Mouse (Mus musculus) heart, adult 2 months (tissue): ENCODE measurements around the gene Slx4ip.

Experiments used
- CTCF ChIP-seq: fragments of 200-600 bp; IDR thresholded peaks from 2 replicates; pipeline ENCODE4 v1.8.1; 2022; ENCODE audit warnings: antibody characterized with exemption, mild to moderate bottlenecking, moderate library complexity
- EP300 ChIP-seq: fragments of 200-500 bp; IDR thresholded peaks from 2 replicates; pipeline ENCODE4 v1.6.1; 2011; ENCODE audit warnings: low read depth, low read length, control low read depth; ENCODE audit not compliant: insufficient read depth

GRCm38 (mm10) chr2:136914334-136914902, 23.4 kb downstream of the Slx4ip start:
- TF ChIP-seq EP300: no peak
- peak; percentile 81 for TF ChIP-seq CTCF
